Mouse (Mus musculus): ENCODE results near the gene Cisd3.

DNA sequence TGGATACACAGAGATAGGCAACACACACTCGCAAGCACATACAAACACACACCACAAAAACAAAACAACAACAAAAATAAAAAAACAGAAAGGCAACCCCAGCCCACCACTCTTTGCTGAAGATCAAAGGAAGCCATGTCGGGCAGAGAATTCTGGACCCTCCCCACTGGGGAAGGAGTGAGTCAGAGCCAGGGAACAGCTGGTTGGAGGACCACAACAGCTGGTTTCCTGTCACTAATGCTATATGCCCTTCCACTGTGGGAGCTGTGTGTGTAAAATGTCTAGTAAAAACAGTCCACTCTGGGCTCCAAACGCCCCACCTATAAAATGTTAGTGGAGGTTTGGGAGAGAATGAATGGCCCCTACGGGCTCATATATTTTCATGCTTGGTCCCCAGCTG is 35.7 kb downstream of the Cisd3 start:
- TF ChIP-seq CTCF (IDR thresholded peaks at IDR 0.05; ENCODE audit: low read depth) (no peak), EP300 (IDR thresholded peaks at IDR 0.05; ENCODE audit: low read depth) (no peak)
